Mouse (Mus musculus) MEL (cell line): Measurements from ENCODE around the gene Wdr77. TPM values are rescaled to one million over a fixed set of nuclear protein-coding genes. Genes with fewer than 3 reads are reported as not detected.

Experiments
- DNase-seq: peaks from one replicate; pipeline ENCODE4 v3.0.0; 2011; ENCODE audit warnings: low read depth, low spot score
- H3K27ac ChIP-seq: 2 replicates; pipeline ENCODE4 v1.5.1; 2012; ENCODE audit warnings: low read depth, mild to moderate bottlenecking, control low read depth, low read length, moderate library complexity; ENCODE audit not compliant: control insufficient read depth
- H3K27me3 ChIP-seq, 2 experiments: fragments of 150-350 bp in 1 of 2; sonication (generic) in 1 of 2; 2 replicates each; pipeline ENCODE4 v1.6.1; 2012; ENCODE audit warnings: low read length in 2 of 2, mild to moderate bottlenecking in 2 of 2, improper control_type of control experiment in 1 of 2, moderate library complexity in 1 of 2; ENCODE audit not compliant: insufficient read depth in 2 of 2, control insufficient read depth in 1 of 2
- H3K36me3 ChIP-seq, 2 experiments: 2 replicates each; pipeline ENCODE4 v1.6.1; 2012 to 2014; ENCODE audit warnings: low read length in 2 of 2, improper control_type of control experiment in 1 of 2, inconsistent platforms in 1 of 2, mild to moderate bottlenecking in 1 of 2; ENCODE audit not compliant: insufficient read depth in 2 of 2, control insufficient read depth in 1 of 2
- H3K4me1 ChIP-seq, 2 experiments: fragments of 150-350 bp in 1 of 2; sonication (generic) in 1 of 2; 2 replicates each; pipeline ENCODE4 v1.6.1; 2012; ENCODE audit warnings: low read length in 2 of 2, improper control_type of control experiment in 1 of 2, mild to moderate bottlenecking in 1 of 2; ENCODE audit not compliant: insufficient read depth in 2 of 2, control insufficient read depth in 1 of 2
- H3K4me3 ChIP-seq, 2 experiments: fragments of 150-350 bp in 1 of 2; sonication (generic) in 1 of 2; 2 replicates each; pipeline ENCODE4 v1.5.1; 2012; ENCODE audit warnings: low read depth in 2 of 2, low read length in 2 of 2, mild to moderate bottlenecking in 2 of 2, moderate library complexity in 2 of 2, control low read depth in 1 of 2, improper control_type of control experiment in 1 of 2; ENCODE audit not compliant: control insufficient read depth in 1 of 2, insufficient read depth in 1 of 2
- H3K79me2 ChIP-seq: 2 replicates; pipeline ENCODE4 v1.6.1; 2012; ENCODE audit warnings: mild to moderate bottlenecking, low read length, moderate library complexity; ENCODE audit not compliant: control insufficient read depth, poor library complexity, insufficient read depth
- H3K9ac ChIP-seq: 2 replicates; pipeline ENCODE4 v1.6.1; 2012; ENCODE audit warnings: low read depth, mild to moderate bottlenecking, control low read depth, low read length, moderate library complexity; ENCODE audit not compliant: control insufficient read depth, poor library complexity, severe bottlenecking
- H3K9me3 ChIP-seq: fragments of 150-350 bp; sonication (generic); replicated peaks from 2 replicates; pipeline ENCODE4 v1.6.1; 2012; ENCODE audit warnings: mild to moderate bottlenecking, low read length, improper control_type of control experiment, moderate library complexity; ENCODE audit not compliant: insufficient read depth
- CHD1 ChIP-seq: IDR thresholded peaks from 2 replicates; pipeline ENCODE4 v1.6.1; 2012; ENCODE audit warnings: low read depth, mild to moderate bottlenecking, inconsistent platforms, low read length, improper control_type of control experiment
- CTCF ChIP-seq, 3 experiments: IDR thresholded peaks in 2 of 3; conservative IDR thresholded peaks in 1 of 3; 2 replicates each; pipeline ENCODE4 v1.5.1; 2011 to 2012; ENCODE audit warnings: low read length in 3 of 3, low read depth in 2 of 3, mild to moderate bottlenecking in 2 of 3, improper control_type of control experiment in 1 of 3, inconsistent platforms in 1 of 3, mixed read lengths in 1 of 3, moderate library complexity in 1 of 3; ENCODE audit not compliant: control insufficient read depth in 1 of 3, insufficient read depth in 1 of 3, poor library complexity in 1 of 3, severe bottlenecking in 1 of 3
- E2F4 ChIP-seq: IDR thresholded peaks from 2 replicates; pipeline ENCODE4 v1.6.1; 2011; ENCODE audit warnings: low read depth, low read length, improper control_type of control experiment, borderline replicate concordance
- GATA1 ChIP-seq: IDR thresholded peaks from 2 replicates; pipeline ENCODE4 v1.6.1; 2011; ENCODE audit warnings: low read depth, low read length, improper control_type of control experiment
- JUND ChIP-seq: IDR thresholded peaks from 2 replicates; pipeline ENCODE4 v1.6.1; 2011; ENCODE audit warnings: low read depth, mild to moderate bottlenecking, improper control_type of control experiment, low read length
- MAZ ChIP-seq: IDR thresholded peaks from 2 replicates; pipeline ENCODE4 v1.6.1; 2012; ENCODE audit warnings: low read depth, mild to moderate bottlenecking, inconsistent platforms, low read length, improper control_type of control experiment
- MEF2A ChIP-seq: IDR thresholded peaks from 2 replicates; pipeline ENCODE4 v1.6.1; 2014; ENCODE audit warnings: low read depth, mild to moderate bottlenecking, inconsistent platforms, low read length, improper control_type of control experiment; ENCODE audit not compliant: poor library complexity, insufficient replicate concordance, severe bottlenecking; ENCODE audit errors: extremely low read depth
- MXI1 ChIP-seq: IDR thresholded peaks from 2 replicates; pipeline ENCODE4 v1.6.1; 2011; ENCODE audit warnings: mild to moderate bottlenecking, low read depth, low read length, improper control_type of control experiment
- MYC ChIP-seq: IDR thresholded peaks from 2 replicates; pipeline ENCODE4 v1.6.1; 2011; ENCODE audit warnings: low read depth, mild to moderate bottlenecking, low read length, improper control_type of control experiment, moderate library complexity
- RCOR1 ChIP-seq: IDR thresholded peaks from 2 replicates; pipeline ENCODE4 v1.6.1; 2012; ENCODE audit warnings: low read depth, mild to moderate bottlenecking, inconsistent platforms, low read length, improper control_type of control experiment
- TCF12 ChIP-seq: IDR thresholded peaks from 2 replicates; pipeline ENCODE4 v1.6.1; 2014; ENCODE audit warnings: low read depth, mild to moderate bottlenecking, inconsistent platforms, low read length, improper control_type of control experiment, moderate library complexity
- UBTF ChIP-seq: IDR thresholded peaks from 2 replicates; pipeline ENCODE4 v1.6.1; 2012; ENCODE audit warnings: low read depth, mild to moderate bottlenecking, inconsistent platforms, low read length, improper control_type of control experiment, moderate library complexity, borderline replicate concordance; ENCODE audit not compliant: insufficient read depth
- USF1 ChIP-seq: IDR thresholded peaks from 2 replicates; pipeline ENCODE4 v1.6.1; 2014; ENCODE audit warnings: low read depth, mild to moderate bottlenecking, inconsistent platforms, low read length, improper control_type of control experiment, moderate library complexity
- ZC3H11A ChIP-seq: IDR thresholded peaks from 2 replicates; pipeline ENCODE4 v1.6.1; 2012; ENCODE audit warnings: low read depth, mild to moderate bottlenecking, inconsistent platforms, low read length, improper control_type of control experiment
- ZKSCAN1 ChIP-seq: IDR thresholded peaks from 2 replicates; pipeline ENCODE4 v1.6.1; 2012; ENCODE audit warnings: low read depth, mild to moderate bottlenecking, inconsistent platforms, low read length, improper control_type of control experiment, moderate library complexity
- ZNF384 ChIP-seq: IDR thresholded peaks from 2 replicates; pipeline ENCODE4 v1.6.1; 2012; ENCODE audit warnings: low read depth, mild to moderate bottlenecking, inconsistent platforms, low read length, improper control_type of control experiment
- polyA plus RNA-seq, 2 experiments: library from polyadenylated mRNA; stranded (reverse) in 1 of 2; unstranded in 1 of 2; fragments of >175 nt in 1 of 2; fragments of >200 nt in 1 of 2; gene quantifications; 2 replicates each; pipeline versions ENCODE4 v1.2.1 to v1.2.4; 2012; ENCODE audit warnings: low replicate concordance in 2 of 2, low read depth in 1 of 2; ENCODE audit not compliant: insufficient read length in 2 of 2, insufficient read depth in 1 of 2, missing spikeins in 1 of 2
- total RNA-seq: library from RNA; depleted of rRNA; stranded (reverse); fragments of 300-350 nt; gene quantifications from 2 replicates; pipeline ENCODE4 v1.2.3, GENCODE M21; 2012

Gene Wdr77
- total and polyA plus RNA-seq, 3 experiments, result 116 to 204 TPM; not detected in 1

DNA sequence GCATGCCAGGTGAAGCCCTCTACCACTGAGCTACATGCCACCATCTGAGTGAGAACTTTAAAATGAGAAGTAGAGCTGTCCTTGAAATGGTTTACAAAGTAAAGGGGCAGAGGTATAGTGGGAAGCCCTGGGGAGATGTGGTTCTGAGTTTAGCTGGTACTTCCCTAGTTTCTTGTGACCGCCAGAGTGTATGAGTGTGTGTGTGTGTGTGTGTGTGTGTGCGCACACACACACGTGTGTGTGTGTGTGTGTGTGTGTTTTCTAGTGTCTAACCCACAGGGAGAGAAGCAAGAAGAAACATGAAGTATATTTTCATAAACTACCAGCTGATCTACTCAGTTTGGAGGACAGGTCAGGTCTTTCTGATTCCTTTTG lies 31.0 kb upstream of the Wdr77 start:
- no peak for DNase-seq
- Histone ChIP-seq H3K27me3 (no peaks in the 10 kb centered on the region), H3K79me2 (peaks cover 5% of the 10 kb centered on the region; the same call in 1 of the 2 replicates), H3K36me3 (peaks cover 0 to 20% of the 10 kb centered on the region in 2 experiments; a peak in 3 of 4 replicates), H3K27ac (no peak overlapping the region), H3K4me3 (no peak overlapping the region), H3K4me1 (peaks cover 4 to 24% of the 10 kb centered on the region in 2 experiments; a peak in 3 of 4 replicates), H3K9ac (no peak overlapping the region), H3K9me3 (no peaks in the 10 kb centered on the region)
- TF ChIP-seq MYC (no peak), CHD1 (no peak), RCOR1 (no peak), USF1 (no peak), E2F4 (no peak), TCF12 (no peak), UBTF (no peak), ZKSCAN1 (no peak), JUND (no peak), CTCF (IDR thresholded peaks at IDR 0.05 in 2 of 3, conservative IDR thresholded peaks at IDR 0.05 in 1 of 3; ENCODE audit: control insufficient read depth in 1 of 3, insufficient read depth in 1 of 3, low read depth in 2 of 3, low read length in 3 of 3, poor library complexity in 1 of 3, severe bottlenecking in 1 of 3) (no peak), MAZ (no peak), GATA1 (no peak), ZNF384 (no peak), MEF2A (no peak)

DNA sequence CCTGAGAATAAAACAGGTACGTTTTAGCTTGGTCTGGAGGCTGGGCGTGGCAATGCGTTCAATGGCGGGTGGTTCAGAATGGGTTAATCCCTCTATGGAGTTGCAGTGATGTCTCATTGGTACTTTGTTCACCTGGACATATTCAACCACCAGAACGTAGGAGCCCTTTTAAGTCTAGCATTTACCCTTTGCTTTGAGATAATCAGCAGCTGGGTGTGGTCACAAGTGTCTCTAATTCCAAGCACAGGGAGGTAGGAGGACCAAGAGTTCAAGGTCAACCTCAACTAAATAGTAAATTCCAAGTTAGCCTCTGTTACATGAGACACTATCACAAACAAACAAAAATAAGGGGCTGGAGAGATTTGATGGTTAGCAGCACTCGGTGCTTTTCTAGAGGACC lies 30.4 kb upstream of the Wdr77 start:
- no peak for DNase-seq
- Histone ChIP-seq H3K4me1 (peaks cover 4 to 24% of the 10 kb centered on the region in 2 experiments; a peak in 3 of 4 replicates), H3K27me3 (no peaks in the 10 kb centered on the region)
- no peak for TF ChIP-seq JUND
- TF ChIP-seq MXI1, result no peak
- no peak for TF ChIP-seq MAZ
- no peak for TF ChIP-seq RCOR1
- no peak for TF ChIP-seq ZC3H11A
- TF ChIP-seq ZNF384, result no peak
- no peak for TF ChIP-seq TCF12
- TF ChIP-seq, all 39 proteins: peak for 0
- Histone ChIP-seq H3K9ac (no peak overlapping the region), H3K36me3 (peaks cover 0 to 20% of the 10 kb centered on the region in 2 experiments; a peak in 3 of 4 replicates), H3K4me3 (no peak overlapping the region), H3K79me2 (peaks cover 5% of the 10 kb centered on the region; the same call in 1 of the 2 replicates), H3K9me3 (no peaks in the 10 kb centered on the region), H3K27ac (no peak overlapping the region)
